Comparison of ENCODE assay signal across 12 mouse cellular contexts in genomic region chr6:124353246-124353645, GRCm38 (mm10). TPM values are rescaled to one million over a fixed set of nuclear protein-coding genes. Genes with fewer than 3 reads are reported as not detected.
"Had no signal": no experiment of that assay in that cellular context is flagged by ENCODE, and none has a peak within 500 bp of the region (broad histone marks: within the 10 kb centered on the region; RNA-seq: fewer than 3 reads in every experiment).

No protein-coding gene starts in this region.

- DNase-seq: lung, adult 18-20 months; lung, embryonic 14.5 days; lung, postnatal 10 days; lung, postnatal 4 days; right cerebral cortex, postnatal 14 days; spleen, adult 18-20 months; thymus, adult 18-20 months; thymus, postnatal 25 days; thymus, postnatal 4 days had no signal

- ATAC-seq: midbrain, embryonic 13.5 days; midbrain, embryonic 15.5 days had no signal

RNA-seq across cellular contexts. Expression of gene Cd163, which starts 48.8 kb away (rescaled TPM):
- polyA plus RNA-seq: neural tube, embryonic 12.5 days had no signal
